Mouse (Mus musculus) hindbrain, embryonic 10.5 days (tissue): ENCODE results near the gene Prkaa1. TPM values are rescaled to one million over a fixed set of nuclear protein-coding genes. Genes with fewer than 3 reads are reported as not detected.

ENCODE experiments used
- DNase-seq: peaks from one replicate; pipeline ENCODE4 v3.0.0-alpha.2; 2017; ENCODE audit warnings: low spot score
- H3K27ac ChIP-seq: fragments of 300-500 bp; sonication (generic); 2 replicates; pipeline ENCODE4 v1.5.1; 2016; ENCODE audit warnings: mild to moderate bottlenecking, moderate library complexity
- H3K27me3 ChIP-seq: fragments of 300-500 bp; sonication (generic); 2 replicates; pipeline ENCODE4 v1.6.1; 2016; ENCODE audit warnings: mild to moderate bottlenecking; ENCODE audit not compliant: poor library complexity, insufficient read depth, severe bottlenecking
- H3K36me3 ChIP-seq: fragments of 300-500 bp; sonication (generic); 2 replicates; pipeline ENCODE4 v1.6.1; 2016; ENCODE audit warnings: mild to moderate bottlenecking, moderate library complexity
- H3K4me1 ChIP-seq: fragments of 300-500 bp; sonication (generic); replicated peaks from 2 replicates; pipeline ENCODE4 v1.6.1; 2016; ENCODE audit warnings: mild to moderate bottlenecking
- H3K4me3 ChIP-seq: fragments of 300-500 bp; sonication (generic); 2 replicates; pipeline ENCODE4 v1.5.1; 2016; ENCODE audit warnings: mild to moderate bottlenecking, moderate library complexity
- H3K9me3 ChIP-seq: fragments of 300-500 bp; sonication (generic); 2 replicates; pipeline ENCODE4 v1.6.1; 2016; ENCODE audit warnings: mild to moderate bottlenecking, moderate library complexity
- WGBS: fragments of 180-500 bp; shearing (Covaris S2); methylation state at CpG from one replicate; pipeline ENCODE4 v1.1.7; 2016; 5-methylcytosine and 5-hydroxymethylcytosine counted together
- polyA plus RNA-seq: library from polyadenylated mRNA; unstranded; fragments of >200 nt; fragmentation: Nextera tagmentation; extraction: Ambion mirVana; gene quantifications from 2 replicates; pipeline ENCODE4 v1.2.1, GENCODE M21; 2016

Gene Prkaa1
- polyA plus RNA-seq = 14.2 and 15.2 TPM in 2 replicates

GRCm38 (mm10) chr15:5143361-5144020 lies at the start of gene Prkaa1:
Gene Prkaa1 (plus strand): TSS chr15:5143861.
- H3K9me3 ChIP-seq = no peaks in the 10 kb centered on the region
- H3K27me3 ChIP-seq = no peaks in the 10 kb centered on the region
- WGBS = 1% methylated on average over 80 of the region's 80 CpGs
- peak within 1 kb of the TSS; percentile 84 for H3K4me3 ChIP-seq
- H3K27ac ChIP-seq = peak within 1 kb of the TSS; percentile 95
- H3K36me3 ChIP-seq = no peaks in the 10 kb centered on the region
- peak; percentile 81 for DNase-seq
- peaks cover 16% of the 10 kb centered on the region for H3K4me1 ChIP-seq

- Histone ChIP-seq H3K27me3 (no peaks in the 10 kb centered on the region), H3K4me3 (no peak overlapping the region), H3K27ac (no peak overlapping the region), H3K36me3 (no peaks in the 10 kb centered on the region), H3K4me1 (no peaks in the 10 kb centered on the region), H3K9me3 (0 out of 2 replicates have a peak, but pooled peaks cover 4% of the 10 kb centered on the region)
- DNase-seq = no peak
- WGBS = 91% methylated on average over 11 of the region's 11 CpGs
These were observed 47.9 kb upstream of the Prkaa1 start for GRCm38 (mm10) chr15:5095534-5096301.

GRCm38 (mm10) chr15:5097376-5097775 lies 46.3 kb upstream of the Prkaa1 start:
- WGBS = 86% methylated on average over 1 of the region's 1 CpGs
- Histone ChIP-seq H3K36me3 (no peaks in the 10 kb centered on the region), H3K4me3 (no peak overlapping the region), H3K27me3 (no peaks in the 10 kb centered on the region), H3K4me1 (no peaks in the 10 kb centered on the region), H3K9me3 (0 out of 2 replicates have a peak, but pooled peaks cover 4% of the 10 kb centered on the region), H3K27ac (no peak overlapping the region)
- no peak for DNase-seq

- Histone ChIP-seq H3K9me3 (no peaks in the 10 kb centered on the region), H3K27ac (no peak overlapping the region), H3K4me1 (no peaks in the 10 kb centered on the region), H3K36me3 (no peaks in the 10 kb centered on the region), H3K27me3 (no peaks in the 10 kb centered on the region), H3K4me3 (no peak overlapping the region)
- DNase-seq = no peak
- WGBS = 94% methylated on average over 4 of the region's 4 CpGs
These were observed 41.3 kb upstream of the Prkaa1 start for GRCm38 (mm10) chr15:5102312-5102711.

- DNase-seq = no peak
- H3K36me3 ChIP-seq = no peaks in the 10 kb centered on the region
- H3K27ac ChIP-seq = no peak overlapping the region
- no peaks in the 10 kb centered on the region for H3K27me3 ChIP-seq
- no peaks in the 10 kb centered on the region for H3K4me1 ChIP-seq
- WGBS = 82% methylated on average over 6 of the region's 6 CpGs
- H3K4me3 ChIP-seq = no peak overlapping the region
- H3K9me3 ChIP-seq = no peaks in the 10 kb centered on the region
These were observed 37.8 kb upstream of the Prkaa1 start for GRCm38 (mm10) chr15:5105891-5106290.

- H3K4me1 ChIP-seq = no peaks in the 10 kb centered on the region
- no peak for DNase-seq
- H3K9me3 ChIP-seq = no peaks in the 10 kb centered on the region
- WGBS = 60% methylated on average over 2 of the region's 2 CpGs
- H3K27ac ChIP-seq = no peak overlapping the region
- H3K4me3 ChIP-seq = no peak overlapping the region
- H3K27me3 ChIP-seq = no peaks in the 10 kb centered on the region
- no peaks in the 10 kb centered on the region for H3K36me3 ChIP-seq
These were observed 37.4 kb upstream of the Prkaa1 start for GRCm38 (mm10) chr15:5106293-5106692.

- no peak within 1 kb of the TSS for H3K27ac ChIP-seq
- H3K27me3 ChIP-seq = no peaks in the 10 kb centered on the region
- no peak for DNase-seq
- 0 out of 2 replicates have a peak within 1 kb of the TSS, but pooled peaks have one; percentile 9 for H3K4me3 ChIP-seq
- H3K4me1 ChIP-seq = no peaks in the 10 kb centered on the region
- 73% methylated on average over 21 of the region's 21 CpGs for WGBS
- no peaks in the 10 kb centered on the region for H3K36me3 ChIP-seq
- H3K9me3 ChIP-seq = no peaks in the 10 kb centered on the region
These were observed 35.7 kb upstream of the Prkaa1 start, which contains the start of gene Card6 for GRCm38 (mm10) chr15:5107686-5108654. Gene Card6 (minus strand): TSS chr15:5108539.

GRCm38 (mm10) chr15:5108655-5109040 lies 35.0 kb upstream of the Prkaa1 start:
- Histone ChIP-seq H3K9me3 (no peaks in the 10 kb centered on the region), H3K27ac (no peak overlapping the region), H3K4me1 (no peaks in the 10 kb centered on the region), H3K36me3 (no peaks in the 10 kb centered on the region), H3K27me3 (no peaks in the 10 kb centered on the region), H3K4me3 (no peak overlapping the region)
- no peak for DNase-seq
- 81% methylated on average over 3 of the region's 3 CpGs for WGBS

- Histone ChIP-seq H3K36me3 (peaks cover 5% of the 10 kb centered on the region), H3K4me1 (peaks cover 10% of the 10 kb centered on the region), H3K4me3 (no peak overlapping the region), H3K9me3 (no peaks in the 10 kb centered on the region), H3K27ac (no peak overlapping the region), H3K27me3 (no peaks in the 10 kb centered on the region)
- WGBS = 89% methylated on average over 3 of the region's 3 CpGs
- no peak for DNase-seq
These were observed 31.0 kb upstream of the Prkaa1 start for GRCm38 (mm10) chr15:5112651-5113050.

- WGBS = 76% methylated on average over 8 of the region's 8 CpGs
- Histone ChIP-seq H3K27ac (peak overlapping the region; percentile 94), H3K9me3 (no peaks in the 10 kb centered on the region), H3K27me3 (no peaks in the 10 kb centered on the region), H3K4me3 (peak overlapping the region; percentile 87), H3K36me3 (peaks cover 30% of the 10 kb centered on the region), H3K4me1 (peaks cover 18% of the 10 kb centered on the region)
- DNase-seq = no peak
These were observed 28.5 kb upstream of the Prkaa1 start for GRCm38 (mm10) chr15:5115173-5115572.

GRCm38 (mm10) chr15:5116270-5117030 lies 27.2 kb upstream of the Prkaa1 start, which contains the start of gene Rpl37:
Gene Rpl37 (plus strand): TSS chr15:5116645.
- peaks cover 18% of the 10 kb centered on the region for H3K4me1 ChIP-seq
- H3K4me3 ChIP-seq = peak within 1 kb of the TSS; percentile 87
- H3K27me3 ChIP-seq = no peaks in the 10 kb centered on the region
- under 1% methylated on average over 55 of the region's 55 CpGs for WGBS
- peak within 1 kb of the TSS; percentile 94 for H3K27ac ChIP-seq
- peaks cover 42% of the 10 kb centered on the region for H3K36me3 ChIP-seq
- peak; percentile 99 for DNase-seq
- H3K9me3 ChIP-seq = no peaks in the 10 kb centered on the region
